Mouse (Mus musculus): ENCODE results near the gene Erg. TPM values are rescaled to one million over a fixed set of nuclear protein-coding genes. Genes with fewer than 3 reads are reported as not detected.

The Erg gene
- polyA plus RNA-seq, 1 experiment, result 17.6 TPM

- no peaks in the 10 kb centered on the region for H3K4me1 ChIP-seq (ENCODE audit: control insufficient read depth, insufficient read depth, low read length)
- no peak overlapping the region for H3K4me3 ChIP-seq (ENCODE audit: insufficient read depth, low read length)
- TF ChIP-seq CTCF (IDR thresholded peaks at IDR 0.05; ENCODE audit: borderline replicate concordance, insufficient read depth, low read length) (no peak), POLR2A (IDR thresholded peaks at IDR 0.05; ENCODE audit: low read depth, low read length) (no peak)
- no peak overlapping the region for H3K27ac ChIP-seq (ENCODE audit: insufficient read depth, low read length)
Measured at GRCm38 (mm10) chr16:95390787-95391186, 195.6 kb downstream of the Erg start.

DNA sequence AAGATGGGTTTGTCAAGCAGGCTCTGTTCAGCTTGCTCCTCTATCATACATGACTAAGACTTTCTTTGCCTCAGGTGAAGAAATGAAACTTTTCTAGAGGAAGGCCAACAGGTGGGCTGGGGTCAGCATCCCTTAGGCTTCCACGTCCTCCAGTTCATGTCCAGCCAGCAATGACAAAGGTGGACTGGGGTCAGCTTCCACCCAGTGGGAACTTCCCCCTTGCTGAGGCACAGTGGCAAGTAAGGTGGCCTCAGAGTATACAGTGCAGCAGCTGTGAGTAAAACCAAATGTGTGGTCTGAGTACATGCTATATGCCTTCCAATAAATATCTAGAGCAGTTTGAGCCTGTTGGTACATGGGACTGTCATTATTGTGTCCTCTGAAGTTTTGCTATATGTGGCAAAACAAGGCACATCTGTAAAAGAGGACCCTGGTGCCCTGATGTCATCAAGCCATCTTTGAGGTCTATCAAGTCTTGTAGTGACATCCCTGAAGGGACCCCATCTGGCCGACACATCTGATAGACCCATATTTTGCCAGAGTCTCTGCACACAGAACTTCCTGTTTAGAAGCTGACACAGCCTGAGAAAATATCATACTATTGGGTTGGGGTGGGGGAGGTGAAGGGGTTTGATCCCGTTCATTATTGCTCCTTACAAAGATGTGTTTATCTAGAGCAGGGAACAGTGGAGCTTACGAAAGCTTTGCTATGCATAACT lies 197.4 kb downstream of the Erg start:
- TF ChIP-seq POLR2A (IDR thresholded peaks at IDR 0.05; ENCODE audit: low read depth, low read length), result no peak
- no peak for TF ChIP-seq CTCF (IDR thresholded peaks at IDR 0.05; ENCODE audit: borderline replicate concordance, insufficient read depth, low read length)
- no peaks in the 10 kb centered on the region for H3K4me1 ChIP-seq (ENCODE audit: control insufficient read depth, insufficient read depth, low read length)
- H3K27ac ChIP-seq (ENCODE audit: insufficient read depth, low read length), result no peak overlapping the region
- no peak overlapping the region for H3K4me3 ChIP-seq (ENCODE audit: insufficient read depth, low read length)

DNA sequence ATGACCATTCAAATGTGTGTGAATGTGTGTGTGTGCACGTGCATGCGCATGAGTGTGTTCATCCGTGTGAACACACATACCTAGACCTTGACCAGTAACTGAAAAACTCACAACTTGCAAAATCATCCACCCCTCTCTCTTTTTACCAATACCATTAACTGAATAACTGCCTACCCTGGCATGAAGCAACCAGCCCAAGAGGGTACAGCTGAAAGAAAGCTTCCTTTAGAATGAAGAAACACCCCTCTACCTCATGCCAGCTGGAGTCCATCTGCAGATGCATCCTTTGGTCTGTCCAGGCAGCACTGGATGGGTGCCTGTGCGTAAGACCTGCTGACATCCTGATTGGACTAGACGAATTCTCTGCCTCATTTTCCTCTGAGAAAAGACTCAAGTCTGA lies 198.1 kb downstream of the Erg start:
- Histone ChIP-seq H3K27ac (ENCODE audit: insufficient read depth, low read length) (no peak overlapping the region), H3K4me3 (ENCODE audit: insufficient read depth, low read length) (no peak overlapping the region), H3K4me1 (ENCODE audit: control insufficient read depth, insufficient read depth, low read length) (no peaks in the 10 kb centered on the region)
- TF ChIP-seq POLR2A (IDR thresholded peaks at IDR 0.05; ENCODE audit: low read depth, low read length) (no peak), CTCF (IDR thresholded peaks at IDR 0.05; ENCODE audit: borderline replicate concordance, insufficient read depth, low read length) (no peak)

GRCm38 (mm10) chr16:95387008-95387407 lies 199.4 kb downstream of the Erg start:
- no peak overlapping the region for H3K27ac ChIP-seq (ENCODE audit: insufficient read depth, low read length)
- no peaks in the 10 kb centered on the region for H3K4me1 ChIP-seq (ENCODE audit: control insufficient read depth, insufficient read depth, low read length)
- no peak overlapping the region for H3K4me3 ChIP-seq (ENCODE audit: insufficient read depth, low read length)
- TF ChIP-seq CTCF (IDR thresholded peaks at IDR 0.05; ENCODE audit: borderline replicate concordance, insufficient read depth, low read length), result no peak
- no peak for TF ChIP-seq POLR2A (IDR thresholded peaks at IDR 0.05; ENCODE audit: low read depth, low read length)

DNA sequence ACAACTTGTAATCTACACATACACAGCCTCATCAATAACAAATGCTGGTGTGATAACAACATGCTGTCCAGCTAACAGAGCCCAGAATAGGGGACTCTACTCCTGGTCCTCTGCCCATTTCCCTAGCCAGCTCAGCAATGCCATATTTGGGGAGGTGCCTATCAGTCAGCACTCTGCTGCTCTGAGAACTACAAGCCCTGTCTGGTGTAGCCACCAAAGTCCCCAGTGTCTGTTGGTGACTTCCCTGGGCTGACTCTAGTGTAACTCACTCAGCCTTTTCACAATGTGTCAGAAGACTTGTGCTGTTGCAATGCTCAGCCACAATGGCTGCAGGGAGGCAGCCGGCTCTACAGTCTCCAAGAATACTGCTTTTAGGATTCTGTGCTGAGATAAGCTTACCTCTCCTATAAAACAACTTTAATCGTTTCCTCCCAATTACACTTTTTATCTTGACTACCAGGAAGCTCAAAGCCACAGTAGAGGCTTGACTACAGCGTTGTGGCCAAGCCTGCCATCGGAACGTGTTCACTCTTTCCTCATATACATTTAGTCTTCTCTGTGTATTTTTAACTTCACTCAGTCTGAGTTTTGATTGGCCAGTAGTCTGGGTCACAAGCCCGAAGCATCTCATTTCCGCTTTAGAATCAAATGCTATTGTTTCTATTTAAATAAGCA lies 201.0 kb downstream of the Erg start:
- Histone ChIP-seq H3K27ac (ENCODE audit: insufficient read depth, low read length) (no peak overlapping the region), H3K4me3 (ENCODE audit: insufficient read depth, low read length) (no peak overlapping the region), H3K4me1 (ENCODE audit: control insufficient read depth, insufficient read depth, low read length) (no peaks in the 10 kb centered on the region)
- TF ChIP-seq CTCF (IDR thresholded peaks at IDR 0.05; ENCODE audit: borderline replicate concordance, insufficient read depth, low read length) (no peak), POLR2A (IDR thresholded peaks at IDR 0.05; ENCODE audit: low read depth, low read length) (no peak)

- no peak for TF ChIP-seq POLR2A (IDR thresholded peaks at IDR 0.05; ENCODE audit: low read depth, low read length)
- no peak for TF ChIP-seq CTCF (IDR thresholded peaks at IDR 0.05; ENCODE audit: borderline replicate concordance, insufficient read depth, low read length)
- no peak overlapping the region for H3K27ac ChIP-seq (ENCODE audit: insufficient read depth, low read length)
Measured at GRCm38 (mm10) chr16:95384590-95385148, 201.7 kb downstream of the Erg start.

DNA sequence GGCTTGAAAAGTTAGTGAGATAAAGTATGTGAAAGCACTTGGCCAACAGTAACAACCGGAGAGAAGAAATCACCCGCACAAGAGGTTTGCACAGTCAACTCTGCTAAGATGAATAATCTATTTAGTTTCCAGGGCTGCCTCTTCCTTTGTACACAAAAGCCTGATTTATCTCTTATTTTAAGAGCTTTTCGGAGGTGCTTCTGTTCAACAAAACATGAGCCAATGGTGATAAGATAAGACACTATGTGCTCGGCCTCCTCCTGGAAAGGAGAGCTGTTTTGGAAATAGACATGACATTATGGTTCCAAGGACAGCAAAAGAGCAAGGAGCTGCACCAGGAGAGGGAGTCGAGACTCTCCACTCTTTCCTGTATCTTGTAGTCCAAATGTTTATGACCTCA lies 204.1 kb downstream of the Erg start:
- Histone ChIP-seq H3K27ac (ENCODE audit: insufficient read depth, low read length) (peak overlapping the region; percentile 59; the same call in 1 of the 2 replicates), H3K4me1 (ENCODE audit: control insufficient read depth, insufficient read depth, low read length) (peaks cover 2% of the 10 kb centered on the region; the same call in 1 of the 2 replicates), H3K4me3 (ENCODE audit: insufficient read depth, low read length) (no peak overlapping the region)
- no peak for TF ChIP-seq POLR2A (IDR thresholded peaks at IDR 0.05; ENCODE audit: low read depth, low read length)
- no peak for TF ChIP-seq CTCF (IDR thresholded peaks at IDR 0.05; ENCODE audit: borderline replicate concordance, insufficient read depth, low read length)

More at GRCm38 (mm10) chr16:95384590-95385148, 201.7 kb downstream of the Erg start:
- Histone ChIP-seq H3K4me3 (ENCODE audit: insufficient read depth, low read length) (no peak overlapping the region), H3K4me1 (ENCODE audit: control insufficient read depth, insufficient read depth, low read length) (no peaks in the 10 kb centered on the region)

DNA sequence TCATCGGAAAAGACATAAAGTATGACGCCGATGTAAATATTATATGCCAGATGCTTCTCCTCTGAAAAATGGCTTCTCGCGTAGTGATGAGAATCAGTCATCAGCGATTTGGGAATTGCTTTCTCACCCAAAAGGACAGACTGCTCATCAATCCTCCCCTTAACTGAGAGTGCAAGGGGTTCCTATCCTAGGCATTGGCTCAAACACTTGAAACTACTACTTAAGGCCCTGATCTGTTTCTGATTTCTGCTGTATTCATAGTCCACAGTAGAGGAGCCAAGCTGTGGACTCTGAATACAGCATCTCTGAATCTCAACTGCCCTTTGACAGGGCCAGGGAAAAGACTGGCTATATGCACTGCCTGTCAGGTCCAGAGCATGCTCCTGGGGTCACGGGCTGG lies 209.6 kb downstream of the Erg start:
- Histone ChIP-seq H3K27ac (ENCODE audit: insufficient read depth, low read length) (no peak overlapping the region), H3K4me1 (ENCODE audit: control insufficient read depth, insufficient read depth, low read length) (peaks cover 2% of the 10 kb centered on the region; the same call in 1 of the 2 replicates), H3K4me3 (ENCODE audit: insufficient read depth, low read length) (no peak overlapping the region)
- TF ChIP-seq CTCF (IDR thresholded peaks at IDR 0.05; ENCODE audit: borderline replicate concordance, insufficient read depth, low read length) (no peak), POLR2A (IDR thresholded peaks at IDR 0.05; ENCODE audit: low read depth, low read length) (no peak)

GRCm38 (mm10) chr16:95376364-95376763 lies 210.0 kb downstream of the Erg start:
- TF ChIP-seq CTCF (IDR thresholded peaks at IDR 0.05; ENCODE audit: borderline replicate concordance, insufficient read depth, low read length), result no peak
- TF ChIP-seq POLR2A (IDR thresholded peaks at IDR 0.05; ENCODE audit: low read depth, low read length), result no peak
- H3K27ac ChIP-seq (ENCODE audit: insufficient read depth, low read length), result no peak overlapping the region

DNA sequence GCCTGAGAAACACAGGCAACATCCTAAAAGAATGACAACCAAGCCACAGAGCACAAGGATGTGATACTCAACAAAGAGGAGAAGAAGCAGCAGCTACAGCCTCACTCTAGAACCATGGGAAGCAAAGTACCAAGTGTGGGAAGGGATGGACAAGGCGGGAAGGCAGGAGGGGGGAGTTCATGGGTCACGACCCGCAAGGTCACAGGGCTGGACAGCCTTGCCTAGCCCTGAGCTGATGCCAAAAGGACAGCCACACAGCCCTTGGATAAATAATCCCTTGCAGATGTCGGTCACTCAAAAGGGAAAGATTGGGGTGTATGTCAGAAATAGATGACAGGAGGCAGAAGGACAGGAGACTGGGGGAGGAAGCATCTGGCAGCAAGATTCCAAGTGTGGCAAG lies 211.7 kb downstream of the Erg start:
- no peak overlapping the region for H3K4me3 ChIP-seq (ENCODE audit: insufficient read depth, low read length)
- no peak overlapping the region for H3K27ac ChIP-seq (ENCODE audit: insufficient read depth, low read length)
- TF ChIP-seq POLR2A (IDR thresholded peaks at IDR 0.05; ENCODE audit: low read depth, low read length) (no peak), CTCF (IDR thresholded peaks at IDR 0.05; ENCODE audit: borderline replicate concordance, insufficient read depth, low read length) (no peak)
- H3K4me1 ChIP-seq (ENCODE audit: control insufficient read depth, insufficient read depth, low read length), result peaks cover 2% of the 10 kb centered on the region; the same call in 1 of the 2 replicates

More at GRCm38 (mm10) chr16:95376364-95376763, 210.0 kb downstream of the Erg start:
- Histone ChIP-seq H3K4me3 (ENCODE audit: insufficient read depth, low read length) (no peak overlapping the region), H3K4me1 (ENCODE audit: control insufficient read depth, insufficient read depth, low read length) (peaks cover 2% of the 10 kb centered on the region; the same call in 1 of the 2 replicates)
